Mouse (Mus musculus): ENCODE data around the gene AI182371.

Gene AI182371

GRCm38 (mm10) chr2:35067117-35067516 lies 34.2 kb downstream of the AI182371 start:
- DNase-seq: no peak

- no peak for DNase-seq
Measured at GRCm38 (mm10) chr2:35066525-35067082, 34.7 kb downstream of the AI182371 start.

GRCm38 (mm10) chr2:35063333-35064030 lies 37.9 kb downstream of the AI182371 start:
- no peak for DNase-seq

DNA sequence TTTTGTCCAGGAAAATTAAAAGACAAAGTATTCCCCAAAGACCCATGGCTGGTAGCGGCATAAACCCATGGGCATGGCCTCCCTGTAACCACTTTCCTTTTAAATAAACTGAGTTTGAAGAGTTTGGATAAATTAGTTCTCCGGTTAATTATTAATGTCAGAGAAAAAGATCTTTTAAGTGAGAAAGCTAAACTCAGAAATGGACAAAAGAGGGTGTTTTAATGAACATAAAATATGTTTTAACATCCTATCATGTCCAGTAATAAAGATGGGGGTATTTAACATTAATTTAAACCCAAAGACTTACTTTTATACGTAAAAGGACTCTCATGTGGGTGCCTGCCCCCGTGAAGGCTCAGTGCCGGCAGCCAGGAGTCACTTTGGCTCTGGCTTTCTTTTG lies 40.0 kb downstream of the AI182371 start, which contains the start of gene Hc:
TSS of gene Hc (minus strand) at position 101 of the 400 bp plus-strand sequence.
- DNase-seq: no peak

- no peak for DNase-seq
Measured at GRCm38 (mm10) chr2:35060897-35061296, 40.4 kb downstream of the AI182371 start.

DNA sequence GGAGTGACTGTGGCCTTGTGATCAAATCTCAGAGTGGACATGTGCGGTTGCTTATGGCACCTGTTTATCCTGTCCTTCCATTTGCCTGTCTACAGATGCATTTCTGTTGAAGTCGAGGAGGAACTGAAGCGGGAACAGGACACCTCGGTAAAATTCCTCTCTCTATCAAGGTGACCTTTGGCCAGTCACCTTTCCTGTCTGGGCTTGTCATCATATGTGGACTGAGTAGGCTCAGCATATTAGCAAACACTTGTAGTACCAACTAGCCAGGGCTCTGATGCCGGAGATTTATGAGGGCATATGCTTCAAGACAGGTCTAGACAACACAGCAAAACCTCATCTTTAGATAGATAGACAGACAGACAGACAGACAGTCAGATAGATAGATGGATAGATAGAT lies 41.1 kb downstream of the AI182371 start:
- no peak for DNase-seq

- DNase-seq: no peak
Measured at GRCm38 (mm10) chr2:35058325-35058724, 43.0 kb downstream of the AI182371 start.

- no peak for DNase-seq
Measured at GRCm38 (mm10) chr2:35057243-35057642, 44.1 kb downstream of the AI182371 start.

DNA sequence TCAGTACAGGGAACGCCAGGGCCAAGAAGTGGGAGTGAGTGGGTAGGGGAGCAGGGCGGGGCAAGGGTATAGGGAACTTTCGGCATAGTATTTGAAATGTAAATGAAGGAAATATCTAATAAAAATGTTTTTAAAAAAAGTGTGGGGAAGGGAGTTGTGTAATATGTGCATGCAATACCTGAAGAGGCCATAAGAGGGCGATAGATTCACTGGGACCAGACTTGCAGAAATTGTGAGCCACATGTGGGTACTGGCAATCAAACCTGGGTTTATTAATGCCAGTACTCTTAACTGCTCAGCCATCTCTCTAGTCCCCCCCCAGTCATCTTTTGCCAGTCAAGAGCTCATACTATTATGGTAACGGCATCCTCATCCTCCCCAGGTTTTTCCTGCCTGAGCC lies 52.5 kb downstream of the AI182371 start:
- peak in 1 of 2 experiments; percentile 50 for DNase-seq

DNA sequence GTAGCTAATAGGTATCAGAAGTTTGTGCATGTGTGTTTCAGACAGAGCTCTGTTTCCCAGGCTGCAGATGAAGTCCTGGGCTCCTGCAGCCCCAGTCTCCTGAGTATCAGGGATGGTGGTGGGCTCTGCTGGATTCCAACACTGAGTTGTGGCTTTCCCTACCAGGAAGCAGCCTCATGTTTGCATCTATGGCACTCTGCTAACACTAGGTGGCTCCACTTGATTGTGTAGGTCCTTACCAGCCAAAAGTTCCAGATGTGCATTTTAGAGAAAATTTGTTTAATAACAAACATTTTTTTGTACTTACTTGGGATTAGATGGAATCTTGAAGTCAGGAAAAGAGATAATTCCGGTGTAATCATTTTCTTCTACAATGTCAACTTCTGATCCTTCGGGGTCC lies 56.4 kb downstream of the AI182371 start:
- DNase-seq: peak in 1 of 2 experiments; percentile 23

DNA sequence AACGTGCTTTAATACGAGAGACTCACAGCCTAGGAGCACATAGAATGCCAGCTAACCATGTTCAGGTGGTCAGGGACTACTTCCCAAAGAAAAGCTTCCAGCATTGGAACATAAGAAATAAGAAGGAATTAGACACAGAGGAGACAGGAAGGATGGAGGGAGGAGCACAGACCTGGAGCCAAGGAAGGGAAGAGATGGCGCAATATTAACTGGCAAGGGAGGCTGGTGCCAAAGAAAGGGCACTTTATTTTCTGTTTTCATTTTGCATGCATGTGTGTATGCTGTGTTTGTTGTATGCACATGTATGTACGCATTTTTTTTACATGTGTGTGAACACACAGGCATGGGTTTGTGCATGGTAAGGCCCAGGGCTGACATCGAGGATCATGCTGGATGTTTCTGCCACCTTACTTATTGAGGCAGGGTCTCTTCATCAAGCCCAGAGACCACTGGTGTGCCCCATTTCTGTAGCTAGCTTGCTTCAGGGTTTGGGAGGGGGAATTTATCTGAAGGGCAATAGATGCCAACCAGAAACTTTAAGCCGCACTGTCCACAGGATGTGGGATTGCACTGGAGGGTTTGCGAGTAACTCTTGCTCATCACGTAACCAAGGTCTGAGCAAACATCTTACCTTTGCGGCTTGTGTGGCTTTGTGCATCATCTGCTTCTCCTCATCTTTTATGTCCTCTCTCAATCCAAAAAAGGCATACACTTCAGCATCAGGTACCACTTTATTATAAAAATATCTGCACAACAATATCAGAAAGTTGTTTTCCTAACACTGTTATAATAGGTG lies 62.6 kb downstream of the AI182371 start:
- no peak for DNase-seq
